Mouse (Mus musculus): ENCODE results near the gene Akt3. TPM values are rescaled to one million over a fixed set of nuclear protein-coding genes. Genes with fewer than 3 reads are reported as not detected.

Gene Akt3
- polyA plus RNA-seq, 1 experiment from 2014 or later = 4.0 TPM

DNA sequence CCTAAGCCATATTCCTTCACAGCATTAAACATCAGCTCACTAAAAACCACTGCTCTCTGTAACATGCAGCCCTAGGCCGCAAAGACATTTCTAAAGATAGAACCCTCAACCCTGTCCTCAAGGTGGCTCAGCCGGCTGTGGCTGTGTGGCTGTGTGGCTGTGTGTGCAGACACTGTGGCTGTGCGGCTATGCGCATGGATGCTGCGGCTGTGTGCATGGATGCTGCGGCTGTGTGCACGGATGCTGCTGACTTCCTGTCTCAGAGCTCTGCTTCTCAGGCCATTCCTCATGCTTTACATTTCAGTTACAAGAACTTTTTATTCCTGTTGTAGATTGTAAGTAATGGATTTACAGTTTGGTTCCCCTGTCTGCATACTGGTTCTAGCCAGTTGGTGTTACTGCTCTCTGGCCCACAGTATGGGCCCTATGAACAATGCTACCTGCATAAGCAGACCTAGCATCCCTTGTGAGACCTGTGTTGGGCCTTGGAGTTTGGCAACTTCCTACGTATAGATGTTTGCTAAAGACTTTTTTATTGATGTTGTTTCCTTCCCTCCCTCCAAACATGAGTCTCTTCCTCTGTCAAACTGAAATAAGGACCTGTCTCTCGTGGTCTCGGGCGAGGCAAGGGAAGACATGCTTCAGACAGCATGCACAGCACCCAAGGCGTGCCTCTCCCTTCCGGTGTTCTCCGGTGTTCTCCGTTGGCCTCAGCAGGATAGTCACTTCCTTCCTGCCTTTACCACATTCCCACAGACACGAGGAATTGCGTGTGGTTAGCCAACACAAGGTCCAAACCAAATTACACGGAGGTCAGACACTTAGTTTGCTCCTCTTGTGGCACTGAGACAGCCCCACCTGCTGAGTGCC is 264.6 kb downstream of the Akt3 start:
- H3K27ac ChIP-seq (ENCODE audit: low read length) = no peak overlapping the region
- H3K9me3 ChIP-seq (ENCODE audit: low read length) = no peaks in the 10 kb centered on the region
- peaks cover 6% of the 10 kb centered on the region; the same call in 1 of the 2 replicates for H3K4me1 ChIP-seq (ENCODE audit: insufficient read depth, low read depth, low read length)
- H3K4me2 ChIP-seq (replicated peaks; ENCODE audit: low read depth, low read length) = no peak overlapping the region
- no peak overlapping the region for H3K9ac ChIP-seq (replicated peaks; ENCODE audit: low read depth)
- TF ChIP-seq CTCF (IDR thresholded peaks at IDR 0.05) (no peak), EP300 (IDR thresholded peaks at IDR 0.05) (peak; percentile 68; the same call in 1 of the 2 replicates)
- no peaks in the 10 kb centered on the region for H3K36me3 ChIP-seq (ENCODE audit: insufficient read depth, low read length)
- WGBS = 64% methylated on average over 18 of the region's 18 CpGs
- H3K4me3 ChIP-seq (ENCODE audit: low read depth, low read length) = no peak overlapping the region
- no peaks in the 10 kb centered on the region for H3K27me3 ChIP-seq (replicated peaks; ENCODE audit: insufficient read depth, low read length)
- DNase-seq (ENCODE audit: low spot score) (peak; percentile 48), ATAC-seq (peak; percentile 69)

DNA sequence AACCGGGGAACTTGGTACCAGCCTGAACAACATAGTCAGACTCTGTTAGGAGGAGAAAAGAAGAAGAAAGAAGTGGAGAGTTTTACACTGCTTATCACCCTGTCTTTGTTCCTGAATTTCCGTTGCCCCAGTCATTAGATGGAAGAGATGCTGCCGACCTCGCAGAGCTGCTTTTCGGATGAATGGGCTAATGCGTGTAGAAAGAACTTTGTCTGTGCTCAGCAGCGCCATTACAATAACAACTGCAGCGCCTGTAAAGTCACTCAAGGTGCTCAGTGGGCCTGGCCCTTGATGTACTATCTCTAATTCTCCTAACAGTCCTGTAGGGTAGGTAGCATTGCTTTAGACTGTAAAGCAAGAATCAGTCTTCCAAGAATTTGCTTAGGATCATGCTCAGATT is 265.5 kb downstream of the Akt3 start:
- Histone ChIP-seq H3K9ac (replicated peaks; ENCODE audit: low read depth) (no peak overlapping the region), H3K27ac (ENCODE audit: low read length) (no peak overlapping the region), H3K4me3 (ENCODE audit: low read depth, low read length) (no peak overlapping the region), H3K4me1 (ENCODE audit: insufficient read depth, low read depth, low read length) (peaks cover 6% of the 10 kb centered on the region; the same call in 1 of the 2 replicates), H3K9me3 (ENCODE audit: low read length) (no peaks in the 10 kb centered on the region), H3K4me2 (replicated peaks; ENCODE audit: low read depth, low read length) (no peak overlapping the region), H3K36me3 (ENCODE audit: insufficient read depth, low read length) (no peaks in the 10 kb centered on the region), H3K27me3 (replicated peaks; ENCODE audit: insufficient read depth, low read length) (no peaks in the 10 kb centered on the region)
- TF ChIP-seq EP300 (IDR thresholded peaks at IDR 0.05) = no peak
- TF ChIP-seq CTCF (IDR thresholded peaks at IDR 0.05) = no peak
- DNase-seq (ENCODE audit: low spot score) = no peak
- WGBS = 91% methylated on average over 8 of the region's 8 CpGs
- ATAC-seq = no peak

DNA sequence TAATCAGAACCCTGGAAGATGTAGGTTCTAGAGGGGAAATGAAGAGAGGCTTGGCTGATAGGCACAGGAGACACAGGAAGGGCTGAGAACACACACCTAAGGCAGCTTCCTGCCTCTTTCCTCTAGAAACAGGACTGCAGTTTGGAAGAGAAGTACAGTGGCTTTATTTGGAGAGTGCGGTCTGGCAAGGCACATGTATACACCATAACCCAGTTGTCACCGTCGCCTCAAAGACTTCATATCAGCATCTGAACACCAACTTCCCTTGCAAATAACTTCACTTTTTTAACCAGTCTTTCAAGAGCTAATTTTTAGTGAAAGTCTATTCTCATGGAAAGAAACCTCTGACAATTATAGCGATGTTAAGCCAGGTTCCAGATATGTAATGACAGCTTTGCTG is 266.5 kb downstream of the Akt3 start:
- H3K4me1 ChIP-seq (ENCODE audit: insufficient read depth, low read depth, low read length) = peaks cover 6% of the 10 kb centered on the region; the same call in 1 of the 2 replicates
- no peaks in the 10 kb centered on the region for H3K9me3 ChIP-seq (ENCODE audit: low read length)
- DNase-seq (ENCODE audit: low spot score) (no peak), ATAC-seq (no peak)
- no peak for TF ChIP-seq EP300 (IDR thresholded peaks at IDR 0.05)
- no peak for TF ChIP-seq CTCF (IDR thresholded peaks at IDR 0.05)
- H3K4me3 ChIP-seq (ENCODE audit: low read depth, low read length) = no peak overlapping the region
- no peaks in the 10 kb centered on the region for H3K27me3 ChIP-seq (replicated peaks; ENCODE audit: insufficient read depth, low read length)
- H3K36me3 ChIP-seq (ENCODE audit: insufficient read depth, low read length) = no peaks in the 10 kb centered on the region
- H3K9ac ChIP-seq (replicated peaks; ENCODE audit: low read depth) = no peak overlapping the region
- WGBS = 65% methylated on average over 4 of the region's 4 CpGs
- no peak overlapping the region for H3K27ac ChIP-seq (ENCODE audit: low read length)
- H3K4me2 ChIP-seq (replicated peaks; ENCODE audit: low read depth, low read length) = no peak overlapping the region

GRCm38 (mm10) chr1:176986990-176987740 is 270.8 kb downstream of the Akt3 start:
- Histone ChIP-seq H3K4me1 (ENCODE audit: insufficient read depth, low read depth, low read length) (peaks cover 6% of the 10 kb centered on the region; the same call in 1 of the 2 replicates), H3K27me3 (replicated peaks; ENCODE audit: insufficient read depth, low read length) (no peaks in the 10 kb centered on the region), H3K36me3 (ENCODE audit: insufficient read depth, low read length) (no peaks in the 10 kb centered on the region), H3K4me3 (ENCODE audit: low read depth, low read length) (no peak overlapping the region), H3K9ac (replicated peaks; ENCODE audit: low read depth) (no peak overlapping the region), H3K27ac (ENCODE audit: low read length) (no peak overlapping the region), H3K9me3 (ENCODE audit: low read length) (no peaks in the 10 kb centered on the region), H3K4me2 (replicated peaks; ENCODE audit: low read depth, low read length) (no peak overlapping the region)
- ATAC-seq (0 out of 2 replicates have a peak, but pooled peaks have one; percentile 14), DNase-seq (ENCODE audit: low spot score) (peak; percentile 19)
- 50% methylated on average over 6 of the region's 6 CpGs for WGBS
- TF ChIP-seq CTCF (IDR thresholded peaks at IDR 0.05) (no peak), EP300 (IDR thresholded peaks at IDR 0.05) (no peak)

GRCm38 (mm10) chr1:176986275-176986674 is 271.7 kb downstream of the Akt3 start:
- H3K4me1 ChIP-seq (ENCODE audit: insufficient read depth, low read depth, low read length) = peaks cover 4% of the 10 kb centered on the region; the same call in 1 of the 2 replicates
- H3K4me3 ChIP-seq (ENCODE audit: low read depth, low read length) = no peak overlapping the region
- DNase-seq (ENCODE audit: low spot score) (no peak), ATAC-seq (peak; percentile 33; the same call in 1 of the 2 replicates)
- H3K36me3 ChIP-seq (ENCODE audit: insufficient read depth, low read length) = no peaks in the 10 kb centered on the region
- WGBS = 33% methylated on average over 6 of the region's 6 CpGs
- H3K9me3 ChIP-seq (ENCODE audit: low read length) = no peaks in the 10 kb centered on the region
- no peak overlapping the region for H3K4me2 ChIP-seq (replicated peaks; ENCODE audit: low read depth, low read length)
- H3K9ac ChIP-seq (replicated peaks; ENCODE audit: low read depth) = no peak overlapping the region
- H3K27me3 ChIP-seq (replicated peaks; ENCODE audit: insufficient read depth, low read length) = no peaks in the 10 kb centered on the region
- no peak overlapping the region for H3K27ac ChIP-seq (ENCODE audit: low read length)
- TF ChIP-seq CTCF (IDR thresholded peaks at IDR 0.05) = no peak
- no peak for TF ChIP-seq EP300 (IDR thresholded peaks at IDR 0.05)

- WGBS = 67% methylated on average over 6 of the region's 6 CpGs
Measured at GRCm38 (mm10) chr1:176985691-176986090, 272.3 kb downstream of the Akt3 start.

More at GRCm38 (mm10) chr1:176985691-176986090, 272.3 kb downstream of the Akt3 start:
- Histone ChIP-seq H3K36me3 (ENCODE audit: insufficient read depth, low read length) (no peaks in the 10 kb centered on the region), H3K4me1 (ENCODE audit: insufficient read depth, low read depth, low read length) (no peaks in the 10 kb centered on the region), H3K27me3 (replicated peaks; ENCODE audit: insufficient read depth, low read length) (no peaks in the 10 kb centered on the region), H3K4me3 (ENCODE audit: low read depth, low read length) (no peak overlapping the region), H3K9me3 (ENCODE audit: low read length) (no peaks in the 10 kb centered on the region), H3K27ac (ENCODE audit: low read length) (no peak overlapping the region), H3K9ac (replicated peaks; ENCODE audit: low read depth) (no peak overlapping the region), H3K4me2 (replicated peaks; ENCODE audit: low read depth, low read length) (no peak overlapping the region)
- ATAC-seq = no peak
- no peak for TF ChIP-seq EP300 (IDR thresholded peaks at IDR 0.05)
- no peak for TF ChIP-seq CTCF (IDR thresholded peaks at IDR 0.05)
- DNase-seq (ENCODE audit: low spot score) = no peak
